Mouse (Mus musculus): ENCODE measurements at regions not wholly inside any gene's neighbourhood (a gene's known extent, or its start where the extent isn't known, plus 50 kb on each side); places are given as distances from the start of the nearest gene placed in this dataset.

- no peaks in the 10 kb centered on the region for H3K4me1 ChIP-seq
- no peak for TF ChIP-seq FLI1 (IDR thresholded peaks at IDR 0.05; ENCODE audit: low read length)
- TF ChIP-seq GATA1 (IDR thresholded peaks at IDR 0.05; ENCODE audit: borderline replicate concordance, low read length), result no peak
- H3K4me3 ChIP-seq (replicated peaks), result no peak overlapping the region
- peaks cover 41% of the 10 kb centered on the region for H3K27me3 ChIP-seq (replicated peaks)
- H3K36me3 ChIP-seq (replicated peaks; ENCODE audit: low read length), result no peaks in the 10 kb centered on the region
- no peaks in the 10 kb centered on the region for H3K9me3 ChIP-seq
These were observed 213.6 kb downstream of the Skap2 start for GRCm38 (mm10) chr6:51798577-51799240.

- H3K36me3 ChIP-seq (replicated peaks; ENCODE audit: low read length), result no peaks in the 10 kb centered on the region
- no peak overlapping the region for H3K4me3 ChIP-seq (replicated peaks)
- peaks cover 31% of the 10 kb centered on the region for H3K27me3 ChIP-seq (replicated peaks)
- no peaks in the 10 kb centered on the region for H3K4me1 ChIP-seq
- TF ChIP-seq GATA1 (IDR thresholded peaks at IDR 0.05; ENCODE audit: borderline replicate concordance, low read length) (no peak), FLI1 (IDR thresholded peaks at IDR 0.05; ENCODE audit: low read length) (no peak)
- H3K9me3 ChIP-seq, result peaks cover 2% of the 10 kb centered on the region
These were observed 206.7 kb downstream of the Skap2 start for GRCm38 (mm10) chr6:51805656-51806055.
